Mouse (Mus musculus) liver, embryonic 14.5 days (tissue): ENCODE results near the gene Gpr146. TPM values are rescaled to one million over a fixed set of nuclear protein-coding genes. Genes with fewer than 3 reads are reported as not detected.

Experiments used
- ATAC-seq: fragments of 200-750 bp; cut with Nextera tagmentation; 2 replicates; pipeline ENCODE4 v1.8.0; 2017; ENCODE audit warnings: moderate number of reproducible peaks, mild to moderate bottlenecking, moderate library complexity; ENCODE audit not compliant: insufficient read depth
- DNase-seq, 3 experiments: peaks; one replicate each; pipeline ENCODE4 v3.0.0-alpha.2; 2012 to 2013; ENCODE audit warnings: low read depth in 3 of 3, low spot score in 3 of 3
- H3K27ac ChIP-seq: fragments of 300-500 bp; sonication (generic); 2 replicates; pipeline ENCODE4 v1.5.1; 2014; ENCODE audit warnings: moderate library complexity, mild to moderate bottlenecking, control low read depth, inconsistent platforms
- H3K27me3 ChIP-seq: fragments of 300-500 bp; sonication (generic); 2 replicates; pipeline ENCODE4 v1.6.1; 2014; ENCODE audit warnings: mild to moderate bottlenecking, low read length, moderate library complexity; ENCODE audit not compliant: control insufficient read depth, insufficient read depth
- H3K36me3 ChIP-seq: fragments of 300-500 bp; sonication (generic); replicated peaks from 2 replicates; pipeline ENCODE4 v1.6.1; 2014; ENCODE audit warnings: low read depth; ENCODE audit not compliant: control insufficient read depth, insufficient read depth
- H3K4me1 ChIP-seq, 2 experiments: fragments of 200-500 bp in 1 of 2; fragments of 300-500 bp in 1 of 2; sonication (generic) in 1 of 2; replicated peaks; 2 replicates each; pipeline ENCODE4 v1.6.1; 2012 to 2014; ENCODE audit warnings: antibody characterized with exemption in 1 of 2, inconsistent platforms in 1 of 2, low read length in 1 of 2; ENCODE audit not compliant: control insufficient read depth in 2 of 2, insufficient read depth in 2 of 2
- H3K4me2 ChIP-seq: fragments of 300-500 bp; sonication (generic); 2 replicates; pipeline ENCODE4 v1.6.1; 2014; ENCODE audit warnings: low read depth, mild to moderate bottlenecking, control low read depth, moderate library complexity
- H3K4me3 ChIP-seq, 2 experiments: fragments of 200-500 bp in 1 of 2; fragments of 300-500 bp in 1 of 2; sonication (generic) in 1 of 2; 2 replicates each; pipeline ENCODE4 v1.5.1; 2012 to 2014; ENCODE audit warnings: low read depth in 2 of 2, low read length in 2 of 2, mild to moderate bottlenecking in 2 of 2, control low read depth in 1 of 2, inconsistent platforms in 1 of 2, moderate library complexity in 1 of 2; ENCODE audit not compliant: insufficient read depth in 1 of 2
- H3K9ac ChIP-seq: fragments of 300-500 bp; sonication (generic); replicated peaks from 2 replicates; pipeline ENCODE4 v1.6.1; 2014; ENCODE audit warnings: mild to moderate bottlenecking, control low read depth, moderate library complexity
- H3K9me3 ChIP-seq: fragments of 300-500 bp; sonication (generic); 2 replicates; pipeline ENCODE4 v1.6.1; 2016; ENCODE audit warnings: low read length, mixed read lengths; ENCODE audit not compliant: control insufficient read depth
- CTCF ChIP-seq: IDR thresholded peaks from 2 replicates; pipeline ENCODE4 v1.5.1; 2016; ENCODE audit warnings: antibody characterized with exemption, low read depth, control low read depth
- EP300 ChIP-seq: IDR thresholded peaks from 2 replicates; pipeline ENCODE4 v1.6.1; 2016; ENCODE audit warnings: antibody characterized with exemption, low read depth
- WGBS: fragments of 180-500 bp; shearing (Covaris S2); extraction: QIAGEN DNeasy Blood & Tissue Kit; methylation state at CpG from one replicate; pipeline ENCODE4 v1.1.7; 2014; ENCODE audit not compliant: insufficient replicate concordance; 5-methylcytosine and 5-hydroxymethylcytosine counted together
- polyA plus RNA-seq, 2 experiments: library from polyadenylated mRNA; depleted of rRNA in 1 of 2; stranded (reverse) in 1 of 2; unstranded in 1 of 2; fragments of >200 nt; fragmentation: Nextera tagmentation in 1 of 2; extraction: Ambion mirVana in 1 of 2; gene quantifications; 2 replicates each; pipeline versions ENCODE4 v1.2.1 to v1.2.3; 2012 to 2014

The Gpr146 gene
- polyA plus RNA-seq, 2 experiments, result 14.6 to 18.4 TPM

DNA sequence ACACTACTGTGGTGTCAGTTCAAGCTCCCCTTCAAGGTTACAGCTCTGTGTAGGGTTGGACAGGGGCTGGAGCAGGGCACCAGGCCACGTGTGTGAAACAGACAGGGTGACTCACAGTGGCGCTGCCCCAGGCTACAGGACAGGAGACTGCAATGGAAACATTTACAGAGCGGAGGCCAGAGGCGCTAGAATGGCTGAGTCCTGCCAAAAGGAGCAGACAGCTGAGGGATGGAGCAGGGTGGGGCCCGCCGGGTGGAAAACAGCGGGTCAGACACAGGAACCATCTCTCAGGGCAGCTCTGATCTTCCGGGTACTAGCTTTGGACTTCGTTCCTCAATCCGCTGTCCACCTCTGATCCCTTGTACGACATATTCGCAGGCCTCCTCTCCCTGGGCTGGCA, 31.9 kb downstream of the Gpr146 start:
- 65% methylated on average over 12 of the region's 12 CpGs for WGBS
- Histone ChIP-seq H3K27me3 (no peaks in the 10 kb centered on the region), H3K4me2 (no peak overlapping the region), H3K9ac (no peak overlapping the region), H3K4me1 (peaks cover 4 to 16% of the 10 kb centered on the region in 2 experiments; a peak in 3 of 4 replicates), H3K27ac (no peak overlapping the region), H3K4me3 (no peak overlapping the region), H3K9me3 (no peaks in the 10 kb centered on the region), H3K36me3 (no peaks in the 10 kb centered on the region)
- DNase-seq, result no peak
- ATAC-seq, result no peak
- TF ChIP-seq CTCF, result no peak
- no peak for TF ChIP-seq EP300

DNA sequence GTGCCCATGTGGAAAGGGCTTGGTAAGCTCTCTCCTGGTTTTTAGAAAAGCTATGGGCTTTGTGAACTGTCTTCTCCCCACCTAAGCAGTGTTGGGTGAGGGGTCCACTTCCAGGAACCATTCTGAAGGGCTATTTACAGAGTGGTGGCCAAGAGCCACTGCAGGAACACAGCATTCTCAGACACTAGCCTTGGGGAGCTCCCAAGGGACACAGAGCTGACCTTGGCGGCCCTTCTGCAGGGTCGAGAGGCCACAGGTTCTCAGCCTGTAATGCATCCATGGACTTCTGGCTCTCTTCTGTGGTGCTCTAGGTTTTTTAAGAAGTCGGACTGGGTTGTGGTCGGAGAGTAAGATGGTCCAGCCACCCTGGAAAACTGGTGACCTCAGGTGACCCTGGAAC, 32.6 kb downstream of the Gpr146 start:
- no peak overlapping the region for H3K4me3 ChIP-seq
- H3K36me3 ChIP-seq, result no peaks in the 10 kb centered on the region
- peaks cover 4 to 9% of the 10 kb centered on the region in 2 experiments; a peak in 3 of 4 replicates for H3K4me1 ChIP-seq
- H3K27ac ChIP-seq, result no peak overlapping the region
- ATAC-seq, result no peak
- TF ChIP-seq EP300 (no peak), CTCF (no peak)
- H3K9ac ChIP-seq, result no peak overlapping the region
- WGBS, result 73% methylated on average over 4 of the region's 4 CpGs
- no peaks in the 10 kb centered on the region for H3K9me3 ChIP-seq
- H3K4me2 ChIP-seq, result no peak overlapping the region
- DNase-seq, result no peak
- H3K27me3 ChIP-seq, result no peaks in the 10 kb centered on the region

DNA sequence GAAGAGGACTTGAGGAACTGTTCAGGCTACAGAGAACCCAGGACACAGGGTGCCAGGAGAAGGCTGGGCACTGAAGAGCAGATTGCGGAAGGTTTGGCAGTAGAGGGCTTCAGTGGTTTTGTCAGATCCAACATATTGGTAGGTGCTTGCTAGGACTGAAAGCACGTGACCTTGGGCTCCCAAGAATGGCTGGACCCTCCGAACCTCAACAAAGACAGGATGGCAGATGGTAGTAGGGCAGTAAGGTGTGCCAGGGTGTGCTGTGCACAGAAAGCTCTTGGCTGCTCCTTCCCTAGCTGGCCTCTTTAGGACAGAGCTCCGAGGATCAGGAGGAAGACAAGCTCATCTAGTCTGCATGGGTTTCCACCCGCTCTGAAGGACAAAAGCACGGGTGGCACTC, 33.6 kb downstream of the Gpr146 start:
- H3K4me2 ChIP-seq, result no peak overlapping the region
- no peaks in the 10 kb centered on the region for H3K36me3 ChIP-seq
- no peaks in the 10 kb centered on the region; a peak in 1 of 4 replicates for H3K4me1 ChIP-seq
- no peak overlapping the region for H3K27ac ChIP-seq
- no peak overlapping the region for H3K4me3 ChIP-seq
- no peaks in the 10 kb centered on the region for H3K9me3 ChIP-seq
- 76% methylated on average over 6 of the region's 6 CpGs for WGBS
- H3K27me3 ChIP-seq, result no peaks in the 10 kb centered on the region
- DNase-seq (no peak), ATAC-seq (no peak)
- H3K9ac ChIP-seq, result no peak overlapping the region
- TF ChIP-seq CTCF (no peak), EP300 (no peak)

DNA sequence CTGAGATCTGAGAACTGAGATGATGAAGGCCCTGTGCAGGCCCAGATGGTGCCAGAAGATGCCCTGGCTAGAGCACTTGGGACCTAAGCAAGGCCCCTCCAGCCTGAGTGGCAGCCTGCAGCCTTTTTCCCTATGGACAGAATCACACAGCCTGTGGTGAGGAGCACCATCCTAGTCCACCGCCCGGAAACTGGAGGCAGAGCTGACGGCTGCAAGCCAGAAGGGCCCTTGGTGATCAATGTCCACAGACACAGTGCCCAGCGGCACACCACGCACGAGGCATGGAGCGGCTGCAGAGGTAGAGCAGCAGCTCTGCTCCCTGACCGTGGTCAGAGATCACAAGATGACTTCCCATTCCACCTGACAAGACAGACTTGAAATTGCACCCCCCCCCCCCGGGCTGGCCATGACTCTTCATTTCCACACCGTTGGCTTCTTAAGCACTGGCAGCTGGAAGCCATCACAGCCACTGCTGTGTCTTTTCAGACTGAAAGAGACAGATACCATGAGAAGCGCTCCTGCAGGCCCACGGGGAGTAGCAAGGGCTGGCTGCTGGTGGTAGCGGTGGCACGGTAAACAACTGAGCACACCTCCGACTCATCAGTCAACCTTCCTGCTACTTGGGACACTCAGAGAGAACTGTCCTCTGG, 34.3 kb downstream of the Gpr146 start:
- Histone ChIP-seq H3K9me3 (no peaks in the 10 kb centered on the region), H3K4me1 (no peaks in the 10 kb centered on the region; a peak in 1 of 4 replicates), H3K27ac (no peak overlapping the region), H3K9ac (no peak overlapping the region), H3K4me3 (no peak overlapping the region), H3K36me3 (no peaks in the 10 kb centered on the region), H3K4me2 (no peak overlapping the region), H3K27me3 (no peaks in the 10 kb centered on the region)
- no peak for TF ChIP-seq CTCF
- TF ChIP-seq EP300, result no peak
- 74% methylated on average over 15 of the region's 15 CpGs for WGBS
- DNase-seq (no peak), ATAC-seq (no peak)

DNA sequence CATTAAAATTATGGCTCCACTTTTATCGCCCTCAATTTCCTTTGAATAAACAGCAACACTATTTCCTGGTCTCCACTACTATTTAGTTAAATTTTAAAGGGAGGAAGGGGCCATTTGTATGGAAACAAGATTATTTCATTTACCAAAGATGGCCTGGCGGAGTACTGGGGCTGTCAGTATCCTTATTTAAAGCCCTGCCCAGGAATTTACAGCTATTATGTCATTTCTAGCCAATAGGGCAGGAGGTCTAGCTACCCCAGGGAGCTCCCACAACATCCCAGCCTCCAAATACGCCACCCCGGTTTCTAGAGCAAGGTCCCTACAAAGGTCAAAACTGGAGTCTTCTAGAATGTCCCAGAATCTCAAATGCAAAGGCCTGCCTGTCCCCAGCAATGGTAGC, 36.0 kb downstream of the Gpr146 start:
- no peak overlapping the region for H3K4me3 ChIP-seq
- no peak overlapping the region for H3K27ac ChIP-seq
- DNase-seq (no peak), ATAC-seq (no peak)
- TF ChIP-seq EP300 (no peak), CTCF (no peak)
- H3K27me3 ChIP-seq, result no peaks in the 10 kb centered on the region
- WGBS, result 75% methylated on average over 4 of the region's 4 CpGs
- H3K4me1 ChIP-seq, result no peaks in the 10 kb centered on the region; a peak in 1 of 4 replicates
- H3K9ac ChIP-seq, result no peak overlapping the region
- no peak overlapping the region for H3K4me2 ChIP-seq
- no peaks in the 10 kb centered on the region for H3K9me3 ChIP-seq
- H3K36me3 ChIP-seq, result no peaks in the 10 kb centered on the region
